ENCODE assay signal across 21 mouse cellular contexts in genomic region chr13:32603925-32604590, GRCm38 (mm10).
A peak's percentile ranks its signal among the peaks of the same experiment; 100 is the strongest.
DNase-seq lines count a peak whose midpoint lies in the region; ATAC-seq and TF ChIP-seq lines count a peak whose summit lies in the region.
"Had no signal": no experiment of that assay in that cellular context is flagged by ENCODE, and none has a peak within 500 bp of the region (broad histone marks: within the 10 kb centered on the region; RNA-seq: fewer than 3 reads in every experiment).

No protein-coding gene starts in this region.

- no peaks in the 10 kb centered on the region for H3K4me1 ChIP-seq in heart, postnatal 0 days (ENCODE audit: control insufficient read depth, insufficient read depth)
- no peaks in the 10 kb centered on the region for H3K4me1 ChIP-seq in liver, adult 2 months (ENCODE audit: control insufficient read depth, insufficient read depth, low read length)
- no peaks in the 10 kb centered on the region for H3K4me1 ChIP-seq in liver, embryonic 11.5 days (replicated peaks; ENCODE audit: control insufficient read depth, insufficient read depth, low read length)
- H3K4me1 ChIP-seq: heart, embryonic 10.5 days; hindbrain, embryonic 15.5 days; midbrain, embryonic 12.5 days; neural tube, embryonic 15.5 days had no signal

- peak; percentile 14; the same call in 1 of the 2 replicates for TF ChIP-seq CTCF in heart, postnatal 0 days (IDR thresholded peaks at IDR 0.05; ENCODE audit: low read depth)
- no peak for TF ChIP-seq CTCF in liver, adult 2 months (IDR thresholded peaks at IDR 0.05; ENCODE audit: low read depth, low read length)

- TF ChIP-seq EP300 in heart, postnatal 0 days (IDR thresholded peaks at IDR 0.05; ENCODE audit: low read depth) = no peak

- no peaks in the 10 kb centered on the region for H3K36me3 ChIP-seq in heart, postnatal 0 days (replicated peaks; ENCODE audit: control insufficient read depth, insufficient read depth, low read length)
- H3K36me3 ChIP-seq in liver, adult 2 months (ENCODE audit: control insufficient read depth, insufficient read depth, low read length) = no peaks in the 10 kb centered on the region
- H3K36me3 ChIP-seq in liver, embryonic 11.5 days (ENCODE audit: control insufficient read depth, insufficient read depth, low read length) = no peaks in the 10 kb centered on the region
- H3K36me3 ChIP-seq: embryonic facial prominence, embryonic 13.5 days; heart, embryonic 10.5 days; hindbrain, embryonic 15.5 days; limb, embryonic 12.5 days; midbrain, embryonic 12.5 days; neural tube, embryonic 15.5 days had no signal

- no peak overlapping the region for H3K27ac ChIP-seq in heart, postnatal 0 days (ENCODE audit: low read depth)
- H3K27ac ChIP-seq in liver, adult 2 months (replicated peaks; ENCODE audit: insufficient read depth, low read depth, low read length) = no peak overlapping the region
- no peak overlapping the region for H3K27ac ChIP-seq in liver, embryonic 11.5 days (ENCODE audit: low read depth, low read length)
- H3K27ac ChIP-seq: embryonic facial prominence, embryonic 13.5 days; heart, embryonic 10.5 days; hindbrain, embryonic 15.5 days; limb, embryonic 12.5 days; macrophage; midbrain, embryonic 12.5 days; neural tube, embryonic 15.5 days had no signal

- H3K9ac ChIP-seq in heart, postnatal 0 days (replicated peaks; ENCODE audit: low read depth, low read length) = no peak overlapping the region
- no peak overlapping the region for H3K9ac ChIP-seq in liver, adult 2 months (ENCODE audit: low read depth, low read length)
- H3K9ac ChIP-seq in liver, embryonic 11.5 days (ENCODE audit: low read depth, low read length) = no peak overlapping the region
- H3K9ac ChIP-seq: embryonic facial prominence, embryonic 13.5 days; forebrain, postnatal 0 days; hindbrain, embryonic 15.5 days; limb, embryonic 12.5 days; midbrain, embryonic 12.5 days; neural tube, embryonic 15.5 days had no signal

- no peaks in the 10 kb centered on the region for H3K79me2 ChIP-seq in liver, adult 2 months (ENCODE audit: control insufficient read depth, insufficient read depth, low read length)

- H3K9me3 ChIP-seq in heart, postnatal 0 days (replicated peaks; ENCODE audit: control insufficient read depth, low read length) = no peaks in the 10 kb centered on the region
- no peaks in the 10 kb centered on the region for H3K9me3 ChIP-seq in liver, embryonic 11.5 days (ENCODE audit: control insufficient read depth, low read length)
- H3K9me3 ChIP-seq: embryonic facial prominence, embryonic 13.5 days; heart, embryonic 10.5 days; hindbrain, embryonic 15.5 days; limb, embryonic 12.5 days; midbrain, embryonic 12.5 days; neural tube, embryonic 15.5 days had no signal

- TF ChIP-seq POLR2A in liver, adult 2 months (IDR thresholded peaks at IDR 0.05; ENCODE audit: extremely low read depth, insufficient read depth, low read length) = no peak

- WGBS in heart, postnatal 0 days = 62% methylated on average over 8 of the region's 8 CpGs
- 75% methylated on average over 8 of the region's 8 CpGs for WGBS in liver, adult 2 months
- 80% methylated on average over 8 of the region's 8 CpGs for WGBS in liver, embryonic 11.5 days

- H3K4me3 ChIP-seq in heart, postnatal 0 days (ENCODE audit: low read depth, low read length) = no peak overlapping the region
- no peak overlapping the region for H3K4me3 ChIP-seq in liver, adult 2 months (ENCODE audit: insufficient read depth, low read depth, low read length)
- H3K4me3 ChIP-seq in liver, embryonic 11.5 days (ENCODE audit: low read depth, low read length) = no peak overlapping the region
- H3K4me3 ChIP-seq: embryonic facial prominence, embryonic 13.5 days; heart, embryonic 10.5 days; hindbrain, embryonic 15.5 days; limb, embryonic 12.5 days; midbrain, embryonic 12.5 days; myocyte; neural tube, embryonic 15.5 days had no signal

- no peaks in the 10 kb centered on the region for H3K27me3 ChIP-seq in heart, postnatal 0 days (ENCODE audit: control insufficient read depth, insufficient read depth, low read length)
- no peaks in the 10 kb centered on the region for H3K27me3 ChIP-seq in liver, adult 2 months (ENCODE audit: control insufficient read depth, insufficient read depth, low read length)
- no peaks in the 10 kb centered on the region for H3K27me3 ChIP-seq in liver, embryonic 11.5 days (replicated peaks; ENCODE audit: control insufficient read depth, insufficient read depth, low read length)
- H3K27me3 ChIP-seq: embryonic facial prominence, embryonic 13.5 days; hindbrain, embryonic 15.5 days; limb, embryonic 12.5 days; midbrain, embryonic 12.5 days; neural tube, embryonic 15.5 days had no signal

- no peak overlapping the region for H3K4me2 ChIP-seq in heart, postnatal 0 days (ENCODE audit: low read depth, low read length)
- H3K4me2 ChIP-seq in liver, embryonic 11.5 days = no peak overlapping the region
- H3K4me2 ChIP-seq: embryonic facial prominence, embryonic 13.5 days; hindbrain, embryonic 15.5 days; limb, embryonic 12.5 days; midbrain, embryonic 12.5 days; neural tube, embryonic 15.5 days had no signal

- no peak for DNase-seq in heart, postnatal 0 days (ENCODE audit: low spot score)
- no peak for DNase-seq in heart, adult 18-20 months
- DNase-seq in liver, adult 2 months (ENCODE audit: extremely low read depth, low read depth, low spot score) = peak; percentile 30
- no peak for DNase-seq in liver, embryonic 11.5 days (ENCODE audit: low spot score)
- DNase-seq in 416B (ENCODE audit: low read depth) = peak; percentile 45
- DNase-seq in adipocyte (ENCODE audit: low spot score) = peak; percentile 82
- no peak for DNase-seq in spleen, postnatal 14 days (ENCODE audit: low spot score in 2 of 2)
- no peak for DNase-seq in testis, postnatal 10 days (ENCODE audit: low spot score)
- DNase-seq: adrenal gland, postnatal 25 days; cerebellum, adult 2 months; forebrain, postnatal 0 days; kidney, adult 8-10 months; thymus, postnatal 14 days had no signal

- no peak for ATAC-seq in heart, postnatal 0 days (ENCODE audit: insufficient read depth, low read depth)
- no peak for ATAC-seq in liver, embryonic 11.5 days (replicated peaks; ENCODE audit: low FRiP score)
- ATAC-seq: forebrain, postnatal 0 days had no signal

Comparison
In these comparisons a context has a peak if more than half of its experiments do, and no peak if none do; other contexts are left out.
1. DNase-seq: peak in liver, adult 2 months (single experiment), 416B (single experiment) and adipocyte (single experiment); none in heart, postnatal 0 days (single experiment), heart, adult 18-20 months (0 of 2), liver, embryonic 11.5 days (single experiment), spleen, postnatal 14 days (0 of 2) and testis, postnatal 10 days (single experiment).